In the genomic region with DNA sequence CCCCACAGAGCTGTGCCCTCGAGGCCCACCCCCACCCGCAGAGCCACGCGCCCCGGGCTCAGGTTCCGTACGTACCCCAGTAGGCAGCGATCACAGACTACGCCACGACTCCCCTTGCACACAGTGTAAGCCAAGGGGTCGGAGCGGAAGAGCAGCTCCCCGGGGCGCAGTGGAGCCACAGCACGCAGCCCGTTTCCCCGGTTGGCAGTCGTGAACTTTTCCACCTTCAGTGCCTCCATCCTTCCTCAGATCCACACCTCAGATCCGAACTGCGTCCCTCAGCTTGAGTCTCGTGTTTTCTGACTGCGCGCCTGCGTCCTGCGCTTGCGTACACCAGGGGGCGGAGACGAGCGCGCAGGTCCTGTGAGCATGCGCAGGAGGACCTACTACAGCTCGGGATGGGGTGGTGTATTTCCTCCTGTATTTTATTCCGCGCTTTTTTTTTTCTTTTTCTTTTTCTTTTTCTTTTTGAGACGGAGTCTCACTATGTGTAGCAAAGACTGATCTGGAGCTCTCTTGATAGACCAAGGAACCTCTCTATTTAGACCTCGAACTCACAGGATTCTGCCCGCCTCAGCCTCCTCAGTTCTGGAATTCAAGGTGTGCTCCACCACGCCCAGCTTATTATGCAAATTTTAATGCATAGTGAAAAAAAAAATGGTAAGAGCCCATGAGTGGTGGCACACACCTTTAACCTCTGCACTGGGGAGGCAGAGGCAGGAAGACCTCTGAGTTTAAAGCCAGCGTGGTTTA, we compare ENCODE assay signal across 8 mouse cellular contexts. TPM values are rescaled to one million over a fixed set of nuclear protein-coding genes. Genes with fewer than 3 reads are reported as not detected.
A peak's percentile ranks its signal among the peaks of the same experiment; 100 is the strongest.
DNase-seq lines count a peak whose midpoint lies in the region; ATAC-seq and TF ChIP-seq lines count a peak whose summit lies in the region.

A gene (minus strand): TSS at position 329 of the 753 bp plus-strand sequence.

- H3K4me1 ChIP-seq in heart, embryonic 11.5 days (ENCODE audit: control insufficient read depth, insufficient read depth, low read length) = no peaks in the 10 kb centered on the region
- peaks cover 7% of the 10 kb centered on the region for H3K4me1 ChIP-seq in kidney, embryonic 16.5 days (ENCODE audit: insufficient read depth, low read length)
- H3K4me1 ChIP-seq in liver, adult 2 months (ENCODE audit: control insufficient read depth, insufficient read depth, low read length) = peaks cover 7% of the 10 kb centered on the region; the same call in 1 of the 2 replicates

- peak within 1 kb of the TSS; percentile 22 for H3ac ChIP-seq in myocyte (ENCODE audit: control insufficient read depth, insufficient read length)

- peak; percentile 98 for ATAC-seq in erythroblast, adult 5-6 weeks (replicated peaks; ENCODE audit: low FRiP score, poor library complexity, severe bottlenecking)
- peak; percentile 85 for ATAC-seq in heart, embryonic 11.5 days (replicated peaks; ENCODE audit: insufficient number of reproducible peaks, low FRiP score, low TSS enrichment)
- peak; percentile 90 for ATAC-seq in kidney, embryonic 16.5 days (ENCODE audit: low FRiP score, low TSS enrichment)

- no peaks in the 10 kb centered on the region for H3K36me3 ChIP-seq in heart, embryonic 11.5 days (ENCODE audit: control insufficient read depth, insufficient read depth, low read length)
- no peaks in the 10 kb centered on the region for H3K36me3 ChIP-seq in kidney, embryonic 16.5 days (ENCODE audit: insufficient read depth, low read length)
- no peaks in the 10 kb centered on the region for H3K36me3 ChIP-seq in liver, adult 2 months (ENCODE audit: control insufficient read depth, insufficient read depth, low read length)
- H3K36me3 ChIP-seq in myocyte (ENCODE audit: control insufficient read depth, insufficient read depth) = no peaks in the 10 kb centered on the region
- no peaks in the 10 kb centered on the region for H3K36me3 ChIP-seq in splenic B cell, adult 2 months (ENCODE audit: control insufficient read depth, insufficient read depth, low read length, poor library complexity, severe bottlenecking)

- H3K27me3 ChIP-seq in heart, embryonic 11.5 days (ENCODE audit: control insufficient read depth, insufficient read depth, low read length) = no peaks in the 10 kb centered on the region
- H3K27me3 ChIP-seq in kidney, embryonic 16.5 days (ENCODE audit: insufficient read depth, low read length) = no peaks in the 10 kb centered on the region
- no peaks in the 10 kb centered on the region for H3K27me3 ChIP-seq in liver, adult 2 months (ENCODE audit: control insufficient read depth, insufficient read depth, low read length)
- no peaks in the 10 kb centered on the region for H3K27me3 ChIP-seq in myocyte (ENCODE audit: control insufficient read depth, insufficient read depth, insufficient read length)
- no peaks in the 10 kb centered on the region for H3K27me3 ChIP-seq in splenic B cell, adult 2 months (ENCODE audit: control insufficient read depth, insufficient read depth, low read length, poor library complexity, severe bottlenecking)

- H3K79me2 ChIP-seq in liver, adult 2 months (ENCODE audit: control insufficient read depth, insufficient read depth, low read length) = no peaks in the 10 kb centered on the region
- H3K79me2 ChIP-seq in myocyte (ENCODE audit: control insufficient read depth, insufficient read depth) = no peaks in the 10 kb centered on the region

- peak within 1 kb of the TSS; percentile 99 for H3K4me2 ChIP-seq in heart, embryonic 11.5 days
- peak within 1 kb of the TSS; percentile 98 for H3K4me2 ChIP-seq in kidney, embryonic 16.5 days (replicated peaks; ENCODE audit: low read depth, low read length)
- peak within 1 kb of the TSS; percentile 87 for H3K4me2 ChIP-seq in myocyte (ENCODE audit: low read depth)

- H3K27ac ChIP-seq in heart, embryonic 11.5 days (ENCODE audit: low read depth, low read length) = peak within 1 kb of the TSS; percentile 22; the same call in 1 of the 2 replicates
- 0 out of 2 replicates have a peak within 1 kb of the TSS, but pooled peaks have one; percentile 12 for H3K27ac ChIP-seq in kidney, embryonic 16.5 days (ENCODE audit: low read length)
- no peak within 1 kb of the TSS for H3K27ac ChIP-seq in liver, adult 2 months (replicated peaks; ENCODE audit: insufficient read depth, low read depth, low read length)

- H3K9me3 ChIP-seq in heart, embryonic 11.5 days (replicated peaks; ENCODE audit: control insufficient read depth, low read length) = no peaks in the 10 kb centered on the region
- H3K9me3 ChIP-seq in kidney, embryonic 16.5 days (ENCODE audit: low read length) = no peaks in the 10 kb centered on the region

- DNase-seq in B cell, adult 2 months = peak; percentile 88
- DNase-seq in brain, adult 2 months (ENCODE audit: low read depth, low spot score) = peak; percentile 94
- DNase-seq in liver, adult 2 months (ENCODE audit: extremely low read depth, low read depth, low spot score) = peak; percentile 70
- DNase-seq in splenic B cell, adult 2 months (ENCODE audit: low read depth, low spot score) = peak; percentile 93

- peak within 1 kb of the TSS; percentile 88 for H3K4me3 ChIP-seq in heart, embryonic 11.5 days (ENCODE audit: low read depth, low read length)
- H3K4me3 ChIP-seq in kidney, embryonic 16.5 days (ENCODE audit: low read length) = peak within 1 kb of the TSS; percentile 74
- peak within 1 kb of the TSS; percentile 63 for H3K4me3 ChIP-seq in liver, adult 2 months (ENCODE audit: insufficient read depth, low read depth, low read length)
- H3K4me3 ChIP-seq in myocyte = peak within 1 kb of the TSS; percentile 56

- peak; percentile 84 for TF ChIP-seq CTCF in liver, adult 2 months (IDR thresholded peaks at IDR 0.05; ENCODE audit: low read depth, low read length)

- WGBS in heart, embryonic 11.5 days (ENCODE audit: insufficient replicate concordance) = 6% methylated on average over 39 of the region's 39 CpGs
- WGBS in kidney, embryonic 16.5 days = 6% methylated on average over 39 of the region's 39 CpGs
- 6% methylated on average over 39 of the region's 39 CpGs for WGBS in liver, adult 2 months

- peak; percentile 53; the same call in 1 of the 2 replicates for TF ChIP-seq POLR2A in liver, adult 2 months (IDR thresholded peaks at IDR 0.05; ENCODE audit: extremely low read depth, insufficient read depth, low read length)
- TF ChIP-seq POLR2A in myocyte (IDR thresholded peaks at IDR 0.05; ENCODE audit: insufficient read length, low read depth) = peak; percentile 87

- H3K9ac ChIP-seq in heart, embryonic 11.5 days (ENCODE audit: low read depth, low read length) = peak within 1 kb of the TSS; percentile 79
- peak within 1 kb of the TSS; percentile 79 for H3K9ac ChIP-seq in kidney, embryonic 16.5 days (replicated peaks; ENCODE audit: low read length)
- peak within 1 kb of the TSS; percentile 52 for H3K9ac ChIP-seq in liver, adult 2 months (ENCODE audit: low read depth, low read length)

TF ChIP-seq in myocyte, 11 proteins besides CTCF, POLR2A, EP300 and RAD21:
- TF ChIP-seq CEBPB (IDR thresholded peaks at IDR 0.05; ENCODE audit: insufficient read depth, poor library complexity, severe bottlenecking) (no peak), MYOD1 (IDR thresholded peaks at IDR 0.05; ENCODE audit: control insufficient read depth in 1 of 3, insufficient read length in 2 of 3, low read depth in 2 of 3) (no peak), MAX (IDR thresholded peaks at IDR 0.05; ENCODE audit: low read depth) (no peak), USF1 (IDR thresholded peaks at IDR 0.05; ENCODE audit: low read depth) (no peak), REST (IDR thresholded peaks at IDR 0.05; ENCODE audit: insufficient read depth, insufficient read length) (no peak), TCF3 (IDR thresholded peaks at IDR 0.05; ENCODE audit: insufficient read length, low read depth) (no peak), E2F4 (IDR thresholded peaks at IDR 0.05; ENCODE audit: insufficient read depth) (peak; percentile 37), MYOG (IDR thresholded peaks at IDR 0.05; ENCODE audit: control insufficient read depth in 1 of 3, insufficient read depth in 1 of 3, insufficient read length in 2 of 3, low read depth in 2 of 3) (peak in 1 of 3 experiments; percentile 29), POLR2AphosphoS2 (IDR thresholded peaks at IDR 0.05; ENCODE audit: insufficient read length, low read depth) (peak; percentile 86), SRF (IDR thresholded peaks at IDR 0.05; ENCODE audit: control insufficient read depth, insufficient read length, low read depth) (no peak), TCF12 (IDR thresholded peaks at IDR 0.05; ENCODE audit: insufficient read depth, poor library complexity, severe bottlenecking) (no peak)

RNA-seq across cellular contexts. Expression of the gene that starts here (rescaled TPM):
- 3.3 and 6.0 TPM in 2 replicates for total RNA-seq in erythroblast, adult 5-6 weeks (2015; ENCODE audit: low replicate concordance)
- total RNA-seq in erythroblast, adult 5-6 weeks (2017; ENCODE audit: low replicate concordance) = 2.1 and 10.3 TPM in 2 replicates
- polyA plus RNA-seq in heart, embryonic 11.5 days (2014; fragmentation: Nextera tagmentation; extraction: Ambion mirVana) = 12.2 and 12.6 TPM in 2 replicates
- polyA plus RNA-seq in kidney, embryonic 16.5 days (2015; fragmentation: Nextera tagmentation; extraction: Ambion mirVana) = 20.2 and 21.4 TPM in 2 replicates
- total RNA-seq in liver, adult 2 months (2014; rRNA removed) = 6.4 and 7.0 TPM in 2 replicates
- polyA plus RNA-seq in liver, adult 2 months (2012; rRNA removed) = 1.4 TPM in 2 replicates
- 22.7 TPM for polyA plus RNA-seq in myocyte (2012; fragmentation: generic; extraction: Trizol)
